Mouse (Mus musculus): ENCODE measurements around the gene Gsg1. TPM values are rescaled to one million over a fixed set of nuclear protein-coding genes. Genes with fewer than 3 reads are reported as not detected.
A peak's percentile ranks its signal among the peaks of the same experiment; 100 is the strongest.

The Gsg1 gene
- polyA plus RNA-seq, 1 experiment from 2014 or later: 0.87 TPM

DNA sequence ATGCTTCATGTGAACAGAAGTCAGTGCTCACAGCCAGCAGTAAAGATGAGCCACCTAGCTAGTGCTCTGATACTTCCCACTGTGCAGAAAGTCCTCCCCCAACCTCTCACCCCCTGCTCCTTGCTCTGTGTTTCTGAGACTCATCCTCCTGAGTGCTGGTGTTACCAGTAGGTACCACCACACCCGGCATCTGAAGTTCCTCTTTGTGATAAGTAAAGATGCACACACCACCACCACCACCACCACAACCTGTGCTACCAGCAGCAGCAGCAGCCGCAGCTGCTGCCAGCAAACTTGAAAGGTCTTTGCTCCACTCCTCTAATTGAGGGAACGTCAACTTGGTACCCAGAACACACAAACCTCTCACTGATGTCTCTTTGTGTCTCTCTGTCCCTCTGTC, 13.1 kb upstream of the Gsg1 start:
- no peak overlapping the region for H3K4me2 ChIP-seq (ENCODE audit: low read depth, low read length)
- H3K4me1 ChIP-seq (ENCODE audit: control insufficient read depth, insufficient read depth, low read length): 0 out of 2 replicates have a peak, but pooled peaks cover 3% of the 10 kb centered on the region
- H3K27me3 ChIP-seq (ENCODE audit: control insufficient read depth, insufficient read depth, low read length): no peaks in the 10 kb centered on the region
- no peak for ATAC-seq (ENCODE audit: insufficient read depth, low FRiP score)
- H3K9ac ChIP-seq (ENCODE audit: low read length): no peak overlapping the region
- no peaks in the 10 kb centered on the region for H3K36me3 ChIP-seq (ENCODE audit: control insufficient read depth, insufficient read depth, low read length)
- whole genome bisulfite sequencing: 76% methylated on average over 3 of the region's 3 CpGs
- H3K9me3 ChIP-seq (replicated peaks; ENCODE audit: control insufficient read depth, low read length): no peaks in the 10 kb centered on the region
- no peak overlapping the region for H3K4me3 ChIP-seq (replicated peaks; ENCODE audit: low read length)
- no peak overlapping the region for H3K27ac ChIP-seq (ENCODE audit: low read length)

DNA sequence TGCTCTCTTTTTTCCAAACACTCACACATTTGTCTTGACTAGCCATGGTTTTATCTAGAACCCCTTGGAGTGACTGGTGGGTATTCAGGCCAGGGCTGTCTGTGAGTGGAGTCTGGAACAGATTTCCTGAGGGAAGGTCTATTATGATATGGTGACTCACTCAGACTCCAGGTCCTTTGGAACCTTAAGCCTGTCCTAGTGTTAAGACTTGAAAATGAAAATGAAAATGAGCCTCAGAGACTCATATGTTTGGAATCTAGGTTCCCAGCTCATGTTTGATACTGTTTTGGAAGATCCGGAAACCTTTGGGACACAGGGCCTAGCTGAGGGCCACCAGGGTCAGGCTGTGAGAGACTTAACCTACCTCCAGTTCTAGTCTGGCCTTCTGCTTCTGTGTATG, 11.9 kb upstream of the Gsg1 start:
- no peak for ATAC-seq (ENCODE audit: insufficient read depth, low FRiP score)
- Histone ChIP-seq H3K36me3 (ENCODE audit: control insufficient read depth, insufficient read depth, low read length) (no peaks in the 10 kb centered on the region), H3K27ac (ENCODE audit: low read length) (no peak overlapping the region), H3K27me3 (ENCODE audit: control insufficient read depth, insufficient read depth, low read length) (no peaks in the 10 kb centered on the region), H3K4me1 (ENCODE audit: control insufficient read depth, insufficient read depth, low read length) (0 out of 2 replicates have a peak, but pooled peaks cover 3% of the 10 kb centered on the region), H3K4me2 (ENCODE audit: low read depth, low read length) (no peak overlapping the region), H3K9ac (ENCODE audit: low read length) (no peak overlapping the region), H3K9me3 (replicated peaks; ENCODE audit: control insufficient read depth, low read length) (no peaks in the 10 kb centered on the region), H3K4me3 (replicated peaks; ENCODE audit: low read length) (no peak overlapping the region)
- WGBS: 91% methylated on average over 1 of the region's 1 CpGs

DNA sequence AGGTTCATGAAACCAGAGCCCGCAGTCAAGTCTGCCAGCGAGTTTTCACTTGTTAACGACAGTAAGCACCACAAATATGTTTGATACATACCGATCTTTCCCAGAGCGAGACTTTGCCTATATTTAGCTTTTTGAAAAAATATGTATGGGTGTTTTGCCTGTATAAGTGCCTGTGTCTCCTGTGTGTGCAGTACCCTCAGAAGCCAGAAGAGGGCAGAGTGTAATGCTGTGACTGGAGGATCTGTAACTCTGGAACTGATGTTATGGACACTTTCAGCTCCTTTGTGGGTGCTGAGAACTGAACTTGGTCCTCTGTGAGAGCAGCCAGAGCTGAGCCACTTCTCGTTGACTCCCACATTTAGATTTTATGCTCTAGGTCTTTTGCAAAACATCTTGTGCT, 10.0 kb upstream of the Gsg1 start:
- 94% methylated on average over 6 of the region's 6 CpGs for WGBS
- Histone ChIP-seq H3K4me2 (ENCODE audit: low read depth, low read length) (no peak overlapping the region), H3K36me3 (ENCODE audit: control insufficient read depth, insufficient read depth, low read length) (no peaks in the 10 kb centered on the region), H3K27me3 (ENCODE audit: control insufficient read depth, insufficient read depth, low read length) (no peaks in the 10 kb centered on the region), H3K4me3 (replicated peaks; ENCODE audit: low read length) (no peak overlapping the region), H3K9me3 (replicated peaks; ENCODE audit: control insufficient read depth, low read length) (no peaks in the 10 kb centered on the region), H3K27ac (ENCODE audit: low read length) (no peak overlapping the region), H3K4me1 (ENCODE audit: control insufficient read depth, insufficient read depth, low read length) (no peaks in the 10 kb centered on the region), H3K9ac (ENCODE audit: low read length) (no peak overlapping the region)
- ATAC-seq (ENCODE audit: insufficient read depth, low FRiP score): no peak

DNA sequence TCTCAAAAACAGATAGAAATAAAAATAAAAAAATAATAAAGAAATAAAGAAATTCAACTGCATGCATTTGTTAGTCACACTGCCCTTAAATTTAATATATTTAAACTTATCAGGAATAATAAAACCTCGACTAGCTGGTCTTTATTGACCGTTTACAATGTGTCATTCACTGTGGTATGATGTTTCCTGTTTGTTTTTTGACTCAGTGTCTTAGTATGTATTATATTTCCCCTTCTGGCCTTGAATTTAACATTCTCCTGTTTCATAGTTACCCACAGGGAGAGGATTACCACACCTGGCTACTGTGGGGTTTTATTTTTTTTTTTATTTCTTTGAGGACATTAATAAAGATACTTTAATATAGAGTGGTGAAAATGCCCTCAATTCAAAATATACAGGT, 8.4 kb upstream of the Gsg1 start:
- H3K4me2 ChIP-seq (ENCODE audit: low read depth, low read length): no peak overlapping the region
- H3K27me3 ChIP-seq (ENCODE audit: control insufficient read depth, insufficient read depth, low read length): no peaks in the 10 kb centered on the region
- H3K9ac ChIP-seq (ENCODE audit: low read length): no peak overlapping the region
- no peak overlapping the region for H3K4me3 ChIP-seq (replicated peaks; ENCODE audit: low read length)
- H3K36me3 ChIP-seq (ENCODE audit: control insufficient read depth, insufficient read depth, low read length): no peaks in the 10 kb centered on the region
- no peaks in the 10 kb centered on the region for H3K4me1 ChIP-seq (ENCODE audit: control insufficient read depth, insufficient read depth, low read length)
- no peak overlapping the region for H3K27ac ChIP-seq (ENCODE audit: low read length)
- ATAC-seq (ENCODE audit: insufficient read depth, low FRiP score): no peak
- no peaks in the 10 kb centered on the region for H3K9me3 ChIP-seq (replicated peaks; ENCODE audit: control insufficient read depth, low read length)
- 48% methylated on average over 2 of the region's 2 CpGs for WGBS

DNA sequence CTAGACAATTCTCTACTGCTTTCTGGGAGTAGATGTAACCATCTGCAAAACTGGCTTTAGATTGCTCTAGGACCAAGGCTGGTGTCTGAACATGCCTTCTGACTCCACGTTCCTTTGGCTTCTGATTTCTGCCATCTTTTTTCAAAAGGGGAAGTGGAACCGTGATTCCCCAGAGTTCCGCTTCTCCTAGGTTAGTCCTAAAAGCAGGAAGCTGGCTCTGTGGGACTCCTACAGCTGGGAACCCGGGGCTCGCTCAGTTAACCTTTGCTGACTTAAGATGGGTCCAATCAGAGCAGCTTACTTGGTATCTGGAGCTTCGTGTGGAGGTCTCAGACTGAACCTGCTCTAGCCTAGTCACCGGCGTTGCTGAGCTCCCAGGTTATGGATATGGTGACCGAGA, 7.0 kb upstream of the Gsg1 start:
- Histone ChIP-seq H3K4me2 (ENCODE audit: low read depth, low read length) (no peak overlapping the region), H3K9ac (ENCODE audit: low read length) (no peak overlapping the region), H3K27me3 (ENCODE audit: control insufficient read depth, insufficient read depth, low read length) (no peaks in the 10 kb centered on the region), H3K27ac (ENCODE audit: low read length) (no peak overlapping the region), H3K4me1 (ENCODE audit: control insufficient read depth, insufficient read depth, low read length) (no peaks in the 10 kb centered on the region), H3K9me3 (replicated peaks; ENCODE audit: control insufficient read depth, low read length) (no peaks in the 10 kb centered on the region), H3K36me3 (ENCODE audit: control insufficient read depth, insufficient read depth, low read length) (no peaks in the 10 kb centered on the region), H3K4me3 (replicated peaks; ENCODE audit: low read length) (no peak overlapping the region)
- 90% methylated on average over 9 of the region's 9 CpGs for WGBS
- ATAC-seq (ENCODE audit: insufficient read depth, low FRiP score): no peak

DNA sequence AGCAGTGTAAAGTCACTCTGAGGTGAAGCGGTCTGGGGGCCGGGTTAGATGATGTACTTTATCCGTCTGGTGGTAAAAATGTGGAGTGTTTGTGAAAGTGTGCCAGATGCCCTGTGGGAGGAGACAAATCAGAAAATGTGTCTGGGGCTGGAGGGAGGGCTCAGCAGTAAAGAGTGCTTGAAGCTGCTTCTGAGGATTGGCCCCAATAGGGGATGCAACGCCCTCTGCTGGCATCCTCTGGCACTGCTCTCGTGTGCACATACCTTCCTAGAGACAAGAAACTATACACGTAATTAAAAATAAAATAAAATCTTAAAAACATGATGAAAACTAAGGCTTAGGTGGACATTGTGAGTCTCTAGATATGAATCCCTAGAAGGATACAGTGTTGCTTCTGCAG, 6.3 kb upstream of the Gsg1 start:
- peaks cover 3% of the 10 kb centered on the region; the same call in 1 of the 2 replicates for H3K9me3 ChIP-seq (replicated peaks; ENCODE audit: control insufficient read depth, low read length)
- no peaks in the 10 kb centered on the region for H3K27me3 ChIP-seq (ENCODE audit: control insufficient read depth, insufficient read depth, low read length)
- H3K9ac ChIP-seq (ENCODE audit: low read length): no peak overlapping the region
- H3K4me1 ChIP-seq (ENCODE audit: control insufficient read depth, insufficient read depth, low read length): no peaks in the 10 kb centered on the region
- no peak for ATAC-seq (ENCODE audit: insufficient read depth, low FRiP score)
- H3K4me2 ChIP-seq (ENCODE audit: low read depth, low read length): no peak overlapping the region
- H3K36me3 ChIP-seq (ENCODE audit: control insufficient read depth, insufficient read depth, low read length): no peaks in the 10 kb centered on the region
- H3K27ac ChIP-seq (ENCODE audit: low read length): no peak overlapping the region
- no peak overlapping the region for H3K4me3 ChIP-seq (replicated peaks; ENCODE audit: low read length)
- WGBS: 83% methylated on average over 6 of the region's 6 CpGs

DNA sequence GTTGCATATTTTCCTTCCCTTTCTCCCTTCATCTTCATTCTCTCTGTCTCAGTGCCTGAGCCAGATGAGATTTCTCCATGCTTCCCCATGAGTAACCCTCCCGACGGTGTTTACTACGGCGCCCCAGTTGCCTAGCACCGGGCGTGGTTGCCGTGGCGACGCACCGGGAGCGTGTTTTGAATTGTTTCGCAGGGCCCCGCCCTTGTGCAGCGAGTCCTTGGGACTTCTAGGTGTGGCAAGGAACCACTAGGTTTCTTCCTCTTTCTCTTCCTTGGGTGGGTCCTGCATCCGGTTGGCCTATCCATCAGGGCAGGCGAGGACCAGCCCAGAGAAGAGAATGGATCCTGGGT, 1.4 kb downstream of the Gsg1 start:
- 9% methylated on average over 16 of the region's 16 CpGs for WGBS
- H3K4me1 ChIP-seq (ENCODE audit: control insufficient read depth, insufficient read depth, low read length): peaks cover 27% of the 10 kb centered on the region
- peak overlapping the region; percentile 59 for H3K9ac ChIP-seq (ENCODE audit: low read length)
- ATAC-seq (ENCODE audit: insufficient read depth, low FRiP score): peak; percentile 82
- peak overlapping the region; percentile 50 for H3K4me2 ChIP-seq (ENCODE audit: low read depth, low read length)
- peak overlapping the region; percentile 85 for H3K27ac ChIP-seq (ENCODE audit: low read length)
- H3K36me3 ChIP-seq (ENCODE audit: control insufficient read depth, insufficient read depth, low read length): no peaks in the 10 kb centered on the region
- H3K4me3 ChIP-seq (replicated peaks; ENCODE audit: low read length): peak overlapping the region; percentile 20
- peaks cover 6% of the 10 kb centered on the region; the same call in 1 of the 2 replicates for H3K9me3 ChIP-seq (replicated peaks; ENCODE audit: control insufficient read depth, low read length)
- H3K27me3 ChIP-seq (ENCODE audit: control insufficient read depth, insufficient read depth, low read length): no peaks in the 10 kb centered on the region

DNA sequence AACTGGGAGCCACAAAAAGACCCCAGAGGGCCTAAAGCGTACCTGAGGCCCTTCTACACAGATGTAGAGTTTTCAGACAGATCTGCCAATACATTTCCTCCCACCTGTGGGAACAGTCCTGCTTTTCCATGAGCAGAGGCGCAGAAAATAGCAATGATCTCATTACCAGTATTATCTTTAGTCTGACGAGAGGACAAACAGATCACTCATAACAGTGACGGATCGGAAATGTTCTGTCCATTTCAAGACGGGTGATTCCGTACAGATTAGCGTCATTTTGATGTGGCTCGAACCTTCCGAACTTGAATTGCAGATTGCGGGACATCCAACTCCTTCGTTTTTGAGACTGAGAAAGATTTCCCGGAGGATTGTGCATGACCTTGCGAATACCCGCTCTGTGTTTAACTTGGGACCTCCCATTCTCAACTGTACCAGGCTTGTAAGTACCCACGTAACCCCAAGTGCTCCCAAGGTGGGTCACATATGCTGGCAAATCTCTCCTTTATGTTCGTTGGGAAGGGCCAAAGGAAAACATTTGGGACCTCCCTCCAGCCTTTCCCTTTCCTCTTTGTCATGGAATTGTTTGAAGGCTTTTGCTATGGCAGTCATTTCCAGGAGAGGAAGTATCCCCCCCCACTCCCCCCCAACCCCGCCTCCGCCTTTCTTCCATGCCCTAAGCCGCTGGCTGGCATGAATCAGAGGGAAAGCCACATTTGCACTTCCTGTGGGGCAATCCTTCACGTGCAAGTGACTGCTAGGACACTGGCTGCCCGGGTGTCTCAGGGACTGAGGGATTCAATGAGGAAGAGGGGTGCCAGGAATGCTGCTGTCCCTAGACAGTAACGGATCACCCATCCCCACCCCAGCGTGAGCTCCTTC, 2.1 kb downstream of the Gsg1 start:
- Histone ChIP-seq H3K27ac (ENCODE audit: low read length) (peak overlapping the region; percentile 85), H3K4me2 (ENCODE audit: low read depth, low read length) (peak overlapping the region; percentile 50), H3K4me1 (ENCODE audit: control insufficient read depth, insufficient read depth, low read length) (peaks cover 27% of the 10 kb centered on the region), H3K36me3 (ENCODE audit: control insufficient read depth, insufficient read depth, low read length) (no peaks in the 10 kb centered on the region), H3K9me3 (replicated peaks; ENCODE audit: control insufficient read depth, low read length) (peaks cover 6% of the 10 kb centered on the region; the same call in 1 of the 2 replicates), H3K27me3 (ENCODE audit: control insufficient read depth, insufficient read depth, low read length) (no peaks in the 10 kb centered on the region), H3K9ac (ENCODE audit: low read length) (peak overlapping the region; percentile 59), H3K4me3 (replicated peaks; ENCODE audit: low read length) (peak overlapping the region; percentile 20)
- 49% methylated on average over 24 of the region's 24 CpGs for WGBS
- ATAC-seq (ENCODE audit: insufficient read depth, low FRiP score): peak; percentile 19; the same call in 1 of the 2 replicates

DNA sequence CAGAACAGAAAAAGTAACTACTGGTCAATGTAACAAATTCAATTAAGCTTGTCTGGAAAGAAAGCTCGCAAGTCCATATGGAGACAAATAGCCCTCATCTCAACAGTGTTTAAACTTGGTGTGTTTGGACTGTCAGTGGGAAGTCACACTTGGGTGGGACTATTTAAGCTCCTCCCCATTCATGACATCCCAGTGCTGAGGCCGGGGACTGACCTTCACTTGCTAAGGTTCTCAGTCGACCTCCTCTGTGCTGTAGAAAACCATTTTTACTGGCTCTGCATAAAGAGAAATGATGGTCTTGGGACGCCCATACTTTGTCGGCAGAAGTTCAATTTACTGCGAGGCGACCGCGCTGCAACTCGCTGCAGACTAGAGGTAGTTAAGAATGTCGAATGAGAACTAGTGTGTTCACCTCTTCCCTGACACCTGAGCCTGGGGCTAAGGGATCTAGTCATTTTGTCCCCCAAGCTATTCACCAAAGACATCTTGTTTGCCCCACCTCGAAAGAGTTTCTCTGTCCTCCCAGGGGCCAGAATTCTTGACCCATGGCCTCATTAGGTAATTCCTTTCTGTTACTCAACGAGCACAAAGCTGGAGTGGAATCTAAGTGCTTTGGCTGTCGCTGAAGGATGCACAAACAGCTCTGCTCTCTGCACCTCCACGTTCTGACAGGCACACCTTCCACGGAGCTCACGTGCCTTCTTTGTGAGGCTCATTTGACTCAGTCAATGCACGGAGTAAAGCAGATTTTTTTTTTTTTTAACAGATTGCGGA, 3.0 kb downstream of the Gsg1 start:
- H3K36me3 ChIP-seq (ENCODE audit: control insufficient read depth, insufficient read depth, low read length): no peaks in the 10 kb centered on the region
- no peak overlapping the region for H3K4me3 ChIP-seq (replicated peaks; ENCODE audit: low read length)
- peaks cover 6% of the 10 kb centered on the region; the same call in 1 of the 2 replicates for H3K9me3 ChIP-seq (replicated peaks; ENCODE audit: control insufficient read depth, low read length)
- no peak overlapping the region for H3K9ac ChIP-seq (ENCODE audit: low read length)
- peak overlapping the region; percentile 85 for H3K27ac ChIP-seq (ENCODE audit: low read length)
- peaks cover 27% of the 10 kb centered on the region for H3K4me1 ChIP-seq (ENCODE audit: control insufficient read depth, insufficient read depth, low read length)
- WGBS: 65% methylated on average over 19 of the region's 19 CpGs
- H3K4me2 ChIP-seq (ENCODE audit: low read depth, low read length): peak overlapping the region; percentile 50; the same call in 1 of the 2 replicates
- ATAC-seq (ENCODE audit: insufficient read depth, low FRiP score): no peak
- H3K27me3 ChIP-seq (ENCODE audit: control insufficient read depth, insufficient read depth, low read length): no peaks in the 10 kb centered on the region
